Mouse (Mus musculus) testis, adult 2 months (tissue): ENCODE data around the gene Pde8a. TPM values are rescaled to one million over a fixed set of nuclear protein-coding genes. Genes with fewer than 3 reads are reported as not detected.

ENCODE experiments used
- H3K27ac ChIP-seq: fragments of 200-500 bp; 2 replicates; pipeline ENCODE4 v1.5.1; 2012; ENCODE audit warnings: low read depth, low read length; ENCODE audit not compliant: control insufficient read depth, insufficient read depth
- H3K27me3 ChIP-seq: fragments of 200-500 bp; 2 replicates; pipeline ENCODE4 v1.6.1; 2012; ENCODE audit warnings: mild to moderate bottlenecking, low read length, moderate library complexity; ENCODE audit not compliant: control insufficient read depth, insufficient read depth
- H3K36me3 ChIP-seq: fragments of 200-500 bp; 2 replicates; pipeline ENCODE4 v1.6.1; 2012; ENCODE audit warnings: mild to moderate bottlenecking, low read length; ENCODE audit not compliant: control insufficient read depth, insufficient read depth
- H3K4me1 ChIP-seq: fragments of 200-500 bp; 2 replicates; pipeline ENCODE4 v1.6.1; 2012; ENCODE audit warnings: low read length; ENCODE audit not compliant: control insufficient read depth, insufficient read depth
- H3K4me3 ChIP-seq: fragments of 200-500 bp; 2 replicates; pipeline ENCODE4 v1.5.1; 2012; ENCODE audit warnings: low read depth, mild to moderate bottlenecking, low read length, moderate library complexity, mixed read lengths; ENCODE audit not compliant: control insufficient read depth
- CTCF ChIP-seq: fragments of 200-500 bp; IDR thresholded peaks from 2 replicates; pipeline ENCODE4 v1.5.1; 2012; ENCODE audit warnings: low read depth, mild to moderate bottlenecking, inconsistent platforms, low read length, moderate library complexity; ENCODE audit not compliant: control insufficient read depth, insufficient read depth, insufficient replicate concordance
- POLR2A ChIP-seq: fragments of 200-500 bp; IDR thresholded peaks from 2 replicates; pipeline ENCODE4 v1.6.1; 2012; ENCODE audit warnings: low read depth, mild to moderate bottlenecking, inconsistent platforms, low read length, moderate library complexity; ENCODE audit not compliant: control insufficient read depth
- polyA plus RNA-seq: library from polyadenylated mRNA; depleted of rRNA; stranded (reverse); fragments of >200 nt; gene quantifications from 2 replicates; pipeline ENCODE4 v1.2.3, GENCODE M21; 2012; rRNA removed

Gene Pde8a
- polyA plus RNA-seq, 1 experiment = 101 TPM

- H3K27me3 ChIP-seq = no peaks in the 10 kb centered on the region
- no peaks in the 10 kb centered on the region for H3K4me1 ChIP-seq
- H3K27ac ChIP-seq = no peak overlapping the region
- TF ChIP-seq POLR2A (no peak), CTCF (no peak)
- H3K36me3 ChIP-seq = no peaks in the 10 kb centered on the region
- no peak overlapping the region for H3K4me3 ChIP-seq
Observed at GRCm38 (mm10) chr7:81356975-81357374, 143.6 kb downstream of the Pde8a start.

DNA sequence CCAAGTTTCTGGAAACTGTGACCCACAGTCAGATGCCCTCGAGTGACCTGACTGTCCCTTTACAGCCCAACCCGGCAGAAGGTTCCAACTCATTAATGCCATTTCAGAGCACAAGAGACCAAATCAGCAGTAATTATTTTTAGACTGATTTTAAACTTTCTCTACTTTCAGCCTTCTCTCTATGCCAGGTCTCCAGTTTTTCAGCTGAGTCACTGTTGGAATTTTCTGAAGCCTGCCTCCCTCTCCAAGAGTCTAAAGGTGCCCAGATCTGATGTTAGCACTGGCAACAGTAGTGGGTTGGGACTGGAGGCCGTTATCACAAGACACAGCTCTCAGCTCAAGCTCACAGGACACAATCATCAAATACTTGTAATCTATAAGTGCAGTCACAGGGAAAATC, 154.6 kb downstream of the Pde8a start:
- TF ChIP-seq CTCF (no peak), POLR2A (no peak)
- no peaks in the 10 kb centered on the region for H3K27me3 ChIP-seq
- no peaks in the 10 kb centered on the region for H3K4me1 ChIP-seq
- H3K27ac ChIP-seq = no peak overlapping the region
- H3K4me3 ChIP-seq = no peak overlapping the region
- no peaks in the 10 kb centered on the region for H3K36me3 ChIP-seq

GRCm38 (mm10) chr7:81369724-81370123, 156.3 kb downstream of the Pde8a start:
- Histone ChIP-seq H3K27me3 (no peaks in the 10 kb centered on the region), H3K27ac (no peak overlapping the region), H3K36me3 (no peaks in the 10 kb centered on the region), H3K4me1 (no peaks in the 10 kb centered on the region), H3K4me3 (no peak overlapping the region)
- TF ChIP-seq POLR2A = no peak
- TF ChIP-seq CTCF = no peak

- no peak overlapping the region for H3K4me3 ChIP-seq
- H3K27me3 ChIP-seq = no peaks in the 10 kb centered on the region
- TF ChIP-seq POLR2A (no peak), CTCF (no peak)
- no peaks in the 10 kb centered on the region for H3K36me3 ChIP-seq
- no peaks in the 10 kb centered on the region for H3K4me1 ChIP-seq
- H3K27ac ChIP-seq = no peak overlapping the region
Observed at GRCm38 (mm10) chr7:81371811-81372210, 158.4 kb downstream of the Pde8a start.

DNA sequence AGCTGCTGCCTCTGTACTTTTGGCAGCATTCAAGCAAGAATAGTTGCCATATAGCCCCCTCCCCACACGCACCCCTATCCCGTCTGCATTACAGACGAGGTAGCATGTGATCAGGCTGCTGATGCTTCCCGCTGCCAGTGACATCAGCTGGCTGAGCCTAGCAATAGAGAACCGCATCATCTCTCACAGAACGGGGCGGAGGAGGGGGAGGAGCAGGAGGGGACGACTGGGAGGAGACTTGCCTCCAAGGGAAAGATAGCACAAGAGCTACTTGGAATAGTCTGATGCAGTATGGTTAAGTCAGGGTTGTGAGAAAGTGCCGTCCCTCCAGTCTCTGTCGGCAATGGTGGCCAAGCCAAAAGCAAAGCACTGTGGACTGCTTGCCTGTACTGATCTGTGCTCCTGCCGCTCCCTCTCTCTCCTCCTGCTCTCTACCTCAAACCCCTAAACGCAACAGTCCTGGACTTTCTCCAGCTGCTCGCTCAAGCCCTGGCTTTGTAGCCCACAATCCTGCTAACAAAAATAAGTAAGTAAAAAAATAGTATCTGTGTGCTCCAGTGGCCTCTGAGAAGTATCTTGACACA, 159.0 kb downstream of the Pde8a start:
- Histone ChIP-seq H3K4me1 (no peaks in the 10 kb centered on the region), H3K27ac (no peak overlapping the region), H3K4me3 (no peak overlapping the region), H3K36me3 (no peaks in the 10 kb centered on the region), H3K27me3 (no peaks in the 10 kb centered on the region)
- TF ChIP-seq POLR2A (no peak), CTCF (no peak)

- Histone ChIP-seq H3K36me3 (no peaks in the 10 kb centered on the region), H3K4me3 (no peak overlapping the region), H3K27me3 (no peaks in the 10 kb centered on the region), H3K27ac (no peak overlapping the region), H3K4me1 (no peaks in the 10 kb centered on the region)
- TF ChIP-seq CTCF (no peak), POLR2A (no peak)
Observed at GRCm38 (mm10) chr7:81379363-81379762, 166.0 kb downstream of the Pde8a start.

Other genes starting within 250 kb of the Pde8a start
- gene Zfp592, start 219.9 kb upstream of the Pde8a start, polyA plus RNA-seq = 16.4 and 19.2 TPM in 2 replicates
- 0.30 and 0.51 TPM in 2 replicates for gene Alpk3, start 156.0 kb upstream of the Pde8a start, polyA plus RNA-seq
- 2.0 and 3.1 TPM in 2 replicates for gene Slc28a1, start 98.8 kb upstream of the Pde8a start, polyA plus RNA-seq
- 697 and 742 TPM in 2 replicates for gene Rps17, start 131.7 kb downstream of the Pde8a start, polyA plus RNA-seq
- 9.2 and 12.0 TPM in 2 replicates for gene Cpeb1, start 241.9 kb downstream of the Pde8a start, polyA plus RNA-seq